Mouse (Mus musculus): ENCODE measurements around the gene Adk.
"Not testable (repeated sequence)": the region's sequence is repeated elsewhere in the genome, so short reads cannot be mapped to it uniquely, and the experiment has no call there.

Gene Adk

GRCm38 (mm10) chr14:21065490-21066162 lies 13.3 kb downstream of the Adk start:
- DNase-seq, result no peak

GRCm38 (mm10) chr14:21069594-21069993 lies 17.2 kb downstream of the Adk start:
- DNase-seq, result no peak

GRCm38 (mm10) chr14:21073981-21074380 lies 21.6 kb downstream of the Adk start:
- DNase-seq, result no peak

GRCm38 (mm10) chr14:21074398-21075320 lies 22.3 kb downstream of the Adk start:
- DNase-seq, result no peak

GRCm38 (mm10) chr14:21075751-21076500 lies 23.6 kb downstream of the Adk start:
- DNase-seq, result peak; percentile 90

- DNase-seq, result no peak
Measured at GRCm38 (mm10) chr14:21076501-21077194, 24.3 kb downstream of the Adk start.

- no peak for DNase-seq
Measured at GRCm38 (mm10) chr14:21077939-21078338, 25.6 kb downstream of the Adk start.

GRCm38 (mm10) chr14:21078511-21078910 lies 26.1 kb downstream of the Adk start:
- DNase-seq, result no peak

GRCm38 (mm10) chr14:21082823-21083222 lies 30.4 kb downstream of the Adk start:
- DNase-seq, result no peak

- no peak for DNase-seq
Measured at GRCm38 (mm10) chr14:21085666-21086065, 33.3 kb downstream of the Adk start.

GRCm38 (mm10) chr14:21086106-21086505 lies 33.7 kb downstream of the Adk start:
- no peak for DNase-seq

- no peak for DNase-seq
Measured at GRCm38 (mm10) chr14:21086827-21087351, 34.5 kb downstream of the Adk start.

- DNase-seq, result no peak
Measured at GRCm38 (mm10) chr14:21087390-21088060, 35.2 kb downstream of the Adk start.

GRCm38 (mm10) chr14:21088731-21089130 lies 36.4 kb downstream of the Adk start:
- DNase-seq, result no peak

- no peak for DNase-seq
Measured at GRCm38 (mm10) chr14:21090400-21090799, 38.0 kb downstream of the Adk start.

- DNase-seq, result no peak
Measured at GRCm38 (mm10) chr14:21090930-21091486, 38.6 kb downstream of the Adk start.

GRCm38 (mm10) chr14:21094161-21094560 lies 41.8 kb downstream of the Adk start:
- not testable (repeated sequence) for DNase-seq

- no peak for DNase-seq
Measured at GRCm38 (mm10) chr14:21096279-21096678, 43.9 kb downstream of the Adk start.

- no peak for DNase-seq
Measured at GRCm38 (mm10) chr14:21096689-21097088, 44.3 kb downstream of the Adk start.

- peak; percentile 18 for DNase-seq
Measured at GRCm38 (mm10) chr14:21099371-21099770, 47.0 kb downstream of the Adk start.

- DNase-seq, result no peak
Measured at GRCm38 (mm10) chr14:21100876-21101275, 48.5 kb downstream of the Adk start.

- no peak for DNase-seq
Measured at GRCm38 (mm10) chr14:21101562-21101961, 49.2 kb downstream of the Adk start.

All from right cerebral cortex, postnatal 25 days (tissue).